Mouse (Mus musculus) B cell, adult 2 months (primary cell): ENCODE results near the gene Olfr1441.

Experiments used
- DNase-seq, 2 experiments: peaks; one replicate each; pipeline ENCODE4 v3.0.0; 2022

The Olfr1441 gene

DNA sequence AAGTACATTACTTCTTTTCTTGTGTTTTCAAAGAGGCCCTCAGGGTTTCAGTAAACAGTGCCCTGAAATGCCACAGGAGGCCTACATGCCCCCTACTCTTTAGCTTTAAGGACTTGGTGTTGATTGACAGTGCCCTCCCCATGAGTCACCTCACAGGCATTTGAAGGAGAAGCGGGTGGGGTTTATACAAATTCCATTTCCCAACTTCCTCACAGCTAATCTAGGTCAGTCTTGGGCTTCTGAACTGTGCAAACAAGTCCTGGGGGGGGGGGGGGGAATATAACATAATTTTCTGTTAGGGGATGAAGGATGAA is 46.4 kb downstream of the Olfr1441 start:
- no peak for DNase-seq

DNA sequence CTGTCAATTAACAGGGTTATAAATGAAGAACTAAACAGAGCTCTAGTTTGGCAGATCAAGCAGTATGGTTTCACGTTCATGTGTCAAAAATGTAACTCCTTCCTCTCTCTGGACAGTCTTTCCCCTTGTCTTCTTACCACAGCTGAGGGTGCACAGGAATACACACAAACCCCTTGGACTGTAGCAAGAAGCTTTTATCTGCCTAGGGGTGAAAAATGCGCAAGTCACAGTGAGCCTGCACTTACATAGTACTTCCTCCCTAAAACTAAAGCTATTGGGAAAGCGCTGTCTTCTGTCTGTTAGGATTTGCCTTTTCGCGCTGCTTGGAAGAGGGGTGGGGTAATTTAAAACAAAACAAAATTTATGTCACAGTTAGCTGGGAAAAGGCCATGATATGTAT is 46.9 kb downstream of the Olfr1441 start:
- DNase-seq, result no peak

DNA sequence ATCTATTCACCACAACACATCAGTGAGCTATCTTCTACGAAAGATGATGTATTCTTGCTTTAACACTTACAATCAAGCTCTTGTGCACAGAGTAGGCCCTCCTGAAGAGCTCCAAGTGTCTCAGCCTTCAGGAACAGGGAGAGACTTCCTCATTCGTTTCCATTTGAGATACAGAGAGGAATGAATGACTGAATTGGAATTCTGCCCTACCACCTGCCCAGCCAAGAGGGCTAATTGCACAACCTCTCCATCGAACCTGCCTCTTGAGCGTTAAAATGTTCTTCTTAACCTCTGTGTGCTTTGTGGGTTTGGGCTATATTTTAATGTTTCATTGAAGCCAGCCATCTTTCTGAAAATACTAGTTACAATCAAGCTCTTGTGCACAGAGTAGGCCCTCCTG is 47.4 kb downstream of the Olfr1441 start:
- no peak for DNase-seq

DNA sequence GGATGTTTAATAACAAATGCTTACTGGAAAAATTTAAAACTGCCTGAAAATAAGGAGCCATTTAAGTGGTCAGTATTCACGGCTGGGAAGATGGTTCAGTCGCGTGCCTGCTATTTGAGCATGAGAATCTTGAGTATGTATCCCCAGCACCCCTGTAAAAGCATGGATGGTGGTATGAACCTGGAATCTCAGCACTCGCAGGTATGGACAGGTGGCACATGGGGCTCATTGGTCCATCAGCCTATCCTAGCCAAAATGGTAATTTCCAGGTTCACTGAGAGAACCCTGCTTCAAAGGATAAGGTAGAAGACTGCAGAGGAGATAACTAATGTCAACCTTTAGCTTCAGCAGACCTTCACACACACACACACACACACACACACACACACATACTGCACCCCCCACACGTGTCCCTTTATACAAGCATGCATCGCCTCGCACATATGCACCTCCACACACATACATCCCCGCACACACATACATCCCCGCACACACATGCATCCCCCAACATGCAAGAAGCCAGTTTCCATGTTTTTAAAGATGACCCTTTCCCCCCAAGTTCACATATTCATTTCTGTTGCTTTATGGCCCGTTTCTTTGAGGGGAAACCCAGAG is 48.4 kb downstream of the Olfr1441 start:
- no peak for DNase-seq

DNA sequence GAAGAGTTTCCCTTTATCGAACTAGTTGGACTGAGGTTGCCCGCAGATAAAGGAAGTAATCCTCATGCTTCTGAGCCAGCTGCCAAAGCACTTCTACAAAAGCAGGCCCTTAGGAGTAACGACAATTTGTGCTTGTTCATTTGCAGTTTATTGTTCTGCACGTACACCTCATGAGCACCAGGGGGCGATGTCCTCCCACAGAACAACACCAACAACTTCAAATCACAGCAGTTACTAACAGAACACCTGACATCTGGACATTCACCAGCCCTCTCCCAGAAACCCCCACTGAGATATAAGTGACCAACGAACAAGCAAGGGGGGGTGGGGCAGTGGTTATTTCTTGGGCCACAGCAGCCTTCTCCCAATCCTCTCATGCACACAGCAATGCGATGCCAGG is 49.0 kb downstream of the Olfr1441 start:
- peak; percentile 80 to 81 for DNase-seq

DNA sequence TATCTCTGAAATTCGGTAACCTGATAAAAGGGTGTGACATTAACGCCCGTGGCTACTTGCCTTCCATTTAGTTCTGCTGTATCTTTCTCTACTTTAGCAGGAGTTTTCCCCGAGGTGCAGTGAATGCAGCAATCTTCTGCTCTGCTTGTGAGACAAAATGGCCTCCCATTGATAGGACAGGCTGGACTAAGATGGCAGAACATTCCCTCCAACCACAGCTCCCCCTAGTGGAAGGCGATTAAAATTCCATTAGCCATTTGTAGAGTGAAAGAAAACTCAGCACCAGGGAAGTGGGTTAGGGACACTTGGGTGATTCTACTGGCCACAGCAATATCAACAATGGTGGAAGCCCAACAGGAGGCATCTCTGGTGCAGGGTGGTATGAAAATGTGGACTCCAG is 50.2 kb downstream of the Olfr1441 start:
- peak; percentile 74 for DNase-seq

DNA sequence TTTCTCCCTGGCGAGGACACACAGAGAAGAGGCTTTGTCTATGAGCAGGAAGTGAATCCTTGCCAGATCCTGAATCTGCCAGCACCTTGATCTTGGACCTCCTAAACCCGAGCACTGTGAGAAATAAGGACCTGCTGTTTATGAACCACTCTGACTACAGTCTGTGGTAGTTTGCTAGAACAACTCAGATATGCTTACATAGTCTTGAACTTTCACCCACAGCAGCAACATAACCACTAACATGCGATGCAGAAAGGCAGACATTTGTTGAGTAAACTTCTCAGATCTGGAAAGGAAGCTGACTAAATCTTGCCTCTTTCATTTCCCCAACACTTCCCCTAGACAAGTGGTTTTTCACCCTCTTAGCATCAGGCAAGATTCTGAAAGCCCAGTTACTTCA is 54.6 kb downstream of the Olfr1441 start:
- no peak for DNase-seq

DNA sequence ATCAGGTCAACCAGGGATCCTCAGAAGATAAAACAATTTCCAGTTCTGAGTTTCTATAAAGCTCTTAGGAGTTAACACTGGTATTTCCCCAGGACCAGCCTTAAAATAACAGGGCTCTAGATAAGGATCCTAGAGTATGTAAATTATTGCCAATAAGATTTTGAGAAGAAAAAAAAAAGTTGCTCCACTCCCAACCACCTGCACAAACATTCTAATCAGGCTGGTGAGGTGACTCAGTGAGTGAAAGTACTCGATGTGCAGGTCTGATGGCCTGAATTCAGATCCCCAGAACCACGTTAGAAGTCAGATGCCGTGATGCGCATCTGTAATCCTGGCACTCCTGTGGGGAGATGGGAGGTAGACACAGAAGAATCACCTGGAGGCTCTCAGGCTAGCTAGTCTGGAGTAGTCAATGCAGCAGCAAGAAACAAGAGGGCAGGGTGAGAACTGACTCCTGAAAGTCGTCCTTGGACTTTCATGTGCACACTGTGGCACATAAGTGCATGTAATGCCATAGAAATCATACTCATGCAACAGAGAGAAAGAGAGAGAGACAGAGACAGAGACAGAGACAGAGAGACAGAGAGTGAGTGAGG is 55.2 kb downstream of the Olfr1441 start:
- no peak for DNase-seq
